Mouse (Mus musculus) cerebellum, postnatal 14 days (tissue): Measurements from ENCODE around the gene Dpp6.
"Not testable (repeated sequence)": the region's sequence is repeated elsewhere in the genome, so short reads cannot be mapped to it uniquely, and the experiment has no call there.

Experiments used
- DNase-seq, 2 experiments: peaks; one replicate each; pipeline ENCODE4 v3.0.0; 2021; ENCODE audit warnings: mixed read lengths in 2 of 2

The Dpp6 gene

DNA sequence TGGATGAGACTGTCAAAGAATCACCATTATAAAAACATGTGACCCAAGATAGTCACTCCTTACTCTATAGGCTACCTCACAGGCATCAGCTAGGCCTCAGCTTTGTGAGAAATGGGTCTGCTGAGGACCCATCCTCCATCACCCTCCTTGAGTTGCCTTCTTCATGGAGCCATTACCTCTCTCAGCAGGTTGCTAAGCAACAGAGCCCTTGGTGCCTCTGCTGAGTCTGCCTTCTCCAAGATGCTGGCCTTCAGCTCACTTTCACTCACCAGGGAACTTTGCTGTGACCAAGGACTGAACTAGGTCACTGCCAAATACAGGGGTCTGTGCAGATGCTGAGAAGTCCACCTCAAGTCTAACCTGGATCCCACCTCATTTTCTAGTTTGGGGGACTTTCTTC lies 582.1 kb downstream of the Dpp6 start:
- DNase-seq = no peak

DNA sequence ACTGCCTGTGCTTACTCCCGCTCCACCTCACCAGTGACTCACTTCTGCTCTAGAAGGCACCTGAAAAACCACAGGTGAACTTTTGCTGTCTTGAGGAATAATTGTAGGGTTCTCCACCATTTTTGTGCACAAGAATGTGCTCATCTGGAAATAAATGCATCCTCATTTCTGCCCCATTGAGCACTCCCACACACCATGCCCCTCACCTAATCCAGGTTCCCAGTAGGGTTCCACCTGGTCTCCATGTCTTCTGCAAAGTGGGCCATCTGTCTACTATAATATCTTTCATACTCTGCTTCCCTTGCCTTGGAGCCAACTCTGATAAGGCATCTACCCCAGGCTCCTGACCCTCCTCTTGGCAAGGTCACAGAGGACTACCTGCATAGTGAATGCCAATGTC lies 585.6 kb downstream of the Dpp6 start:
- DNase-seq = peak; percentile 49 to 75

DNA sequence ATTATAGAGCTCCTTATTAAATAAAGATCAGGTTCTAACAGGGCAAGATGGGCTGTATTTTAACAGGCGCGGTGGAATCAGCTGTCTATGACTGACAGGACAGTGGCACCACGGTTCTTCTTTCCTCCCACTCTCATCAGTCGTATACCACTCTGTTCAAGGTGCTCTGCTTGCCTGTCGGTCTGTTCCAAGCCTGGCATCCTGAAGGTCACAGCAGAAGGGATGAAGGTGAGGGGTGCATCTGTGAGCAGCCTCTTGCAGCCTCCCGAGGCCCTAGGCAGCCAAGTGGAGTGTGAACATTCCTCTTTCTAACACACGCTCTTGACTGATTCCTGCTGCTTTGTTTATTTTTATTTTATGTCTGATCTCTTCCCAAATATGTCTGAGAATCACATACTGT lies 591.9 kb downstream of the Dpp6 start:
- DNase-seq = peak; percentile 37 to 52

DNA sequence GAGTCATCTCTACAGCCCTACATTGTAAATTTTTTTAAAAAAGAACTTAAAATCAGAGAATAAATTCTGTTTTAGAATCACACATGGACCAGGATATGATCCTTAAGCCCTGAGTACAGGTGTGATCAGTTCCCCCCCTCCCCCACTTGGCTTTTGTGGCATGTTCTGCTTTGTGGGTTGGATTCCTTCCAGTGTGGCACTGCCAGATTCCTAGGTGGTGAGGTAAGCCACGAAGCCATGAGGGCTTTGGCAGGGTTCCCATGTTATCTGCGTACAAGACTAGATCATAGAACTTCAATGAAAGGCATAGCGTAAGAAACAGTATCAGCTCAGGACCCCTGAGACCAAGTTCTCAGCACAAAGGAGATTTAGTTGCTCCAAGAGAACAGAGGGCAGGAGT lies 596.0 kb downstream of the Dpp6 start:
- DNase-seq = peak; percentile 94 to 96

DNA sequence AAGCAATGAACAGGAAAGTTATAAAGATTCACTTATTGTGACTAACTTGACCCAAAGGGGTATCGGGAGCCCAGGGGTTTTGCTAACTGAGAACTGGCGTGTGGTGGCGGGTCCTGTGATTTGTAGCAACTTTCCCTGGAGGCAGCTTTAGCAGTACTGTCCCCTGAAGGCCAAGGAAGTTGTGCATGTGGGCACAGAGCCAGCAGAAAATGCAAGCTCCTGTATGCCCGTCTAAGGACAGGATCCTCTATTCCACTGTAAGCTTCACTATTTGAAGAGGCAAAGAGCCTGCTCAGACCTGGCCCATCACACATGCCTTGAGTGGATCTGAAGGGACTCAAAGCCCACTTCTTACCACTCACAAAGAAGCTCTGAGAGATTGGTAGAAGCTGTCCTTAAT lies 598.5 kb downstream of the Dpp6 start:
- DNase-seq = peak; percentile 50 to 51

DNA sequence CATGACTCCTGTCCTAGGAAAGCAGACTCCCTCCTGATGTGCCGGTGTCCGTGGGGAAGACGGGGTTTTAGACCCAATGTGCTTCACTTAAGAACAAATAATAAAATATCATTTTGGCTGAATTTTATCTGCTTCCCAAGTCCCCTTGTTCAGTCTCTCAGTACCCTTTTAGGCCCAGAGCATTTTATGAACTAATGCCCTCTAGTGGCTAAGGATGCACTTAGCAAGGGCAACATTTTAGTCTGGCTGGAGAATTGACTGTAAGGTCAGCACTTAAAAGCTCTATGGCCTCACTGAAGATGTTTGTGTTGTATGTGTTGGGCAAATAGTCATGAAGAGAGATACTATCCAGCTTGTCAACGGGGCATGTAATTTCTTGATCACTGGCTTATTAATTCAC lies 599.6 kb downstream of the Dpp6 start:
- peak; percentile 56 to 71 for DNase-seq

DNA sequence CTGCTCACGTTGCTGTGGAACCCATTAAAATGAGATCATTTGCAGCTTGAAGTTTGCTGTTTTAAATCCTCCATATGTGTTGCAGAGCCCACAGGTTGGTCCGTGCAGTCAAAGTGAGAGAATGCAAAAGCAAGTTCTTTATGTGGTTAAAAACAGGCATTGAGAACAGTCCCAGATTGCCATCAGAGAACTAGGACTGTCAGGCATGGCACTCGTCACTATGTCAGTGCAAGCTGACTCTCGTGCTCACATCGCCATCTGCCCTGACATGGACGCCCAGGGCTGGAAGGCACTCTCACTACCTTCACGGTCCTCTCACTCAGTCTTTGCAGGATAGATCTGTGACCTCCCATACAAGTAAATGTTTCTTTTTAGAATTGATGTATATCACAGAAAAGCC lies 600.4 kb downstream of the Dpp6 start:
- peak; percentile 54 to 74 for DNase-seq

DNA sequence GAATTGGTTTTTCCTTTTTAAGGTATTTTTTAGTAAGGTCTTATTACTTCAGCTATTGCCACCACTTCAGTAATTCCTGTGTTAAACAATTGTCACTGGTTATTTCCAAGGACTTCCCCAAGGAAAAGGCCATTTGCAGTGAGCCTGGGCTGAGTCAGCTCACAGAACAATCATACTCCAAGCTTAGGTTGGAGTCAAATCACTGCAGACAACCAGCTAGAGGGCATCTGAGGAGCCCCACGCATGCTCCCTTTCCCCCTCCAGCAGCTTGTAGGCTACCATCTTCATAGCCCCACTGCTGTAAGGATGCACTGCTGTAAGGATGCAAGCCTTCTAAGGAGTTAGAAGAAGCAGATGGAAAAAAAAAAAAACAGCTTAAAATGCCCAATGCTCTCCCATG lies 601.9 kb downstream of the Dpp6 start:
- DNase-seq = no peak

DNA sequence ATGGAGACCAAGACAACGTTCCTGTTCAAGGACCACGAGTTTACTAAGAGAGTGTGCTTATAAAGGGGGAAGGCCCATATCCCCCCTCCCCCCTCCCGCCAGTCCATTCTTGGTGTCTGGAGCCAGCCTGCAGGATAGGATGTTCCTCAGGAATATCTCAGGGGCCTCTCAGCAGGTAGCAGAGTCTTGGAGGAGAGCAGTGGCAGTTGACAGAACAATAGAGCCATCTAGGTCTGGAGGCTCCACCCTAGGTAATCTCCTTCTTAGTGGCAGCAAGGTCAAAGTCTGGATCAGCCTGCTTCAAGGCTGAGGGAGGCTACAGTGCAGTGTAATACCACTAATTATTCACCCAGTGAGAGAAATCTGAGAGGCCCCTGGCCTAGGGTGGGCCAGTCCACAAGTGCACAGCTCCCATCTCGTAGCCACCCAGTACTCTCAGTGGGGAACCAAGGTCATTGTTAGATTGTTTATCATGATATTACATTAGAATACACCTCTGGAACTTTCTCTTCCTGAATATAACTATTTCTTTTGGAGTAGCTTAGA lies 604.2 kb downstream of the Dpp6 start:
- no peak for DNase-seq

DNA sequence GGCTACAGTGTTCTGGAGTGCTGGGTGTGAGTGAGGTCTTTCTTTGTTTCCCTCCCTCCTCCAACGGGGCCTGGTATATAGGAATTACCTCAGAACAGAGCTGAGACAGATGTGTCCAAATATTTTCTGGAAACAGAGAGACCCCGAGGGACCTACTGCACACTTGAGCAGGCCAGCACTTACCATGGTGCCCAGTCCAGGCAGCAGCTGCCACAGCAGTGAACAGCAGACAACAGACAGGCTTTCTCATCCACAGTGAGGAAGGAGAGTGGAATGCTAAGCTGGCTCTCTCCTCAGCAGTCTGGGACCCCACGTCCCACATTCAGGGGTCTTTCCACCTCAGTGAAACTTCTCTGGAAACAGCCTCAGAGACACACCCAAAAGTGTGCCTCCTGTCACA lies 606.8 kb downstream of the Dpp6 start:
- DNase-seq = no peak

DNA sequence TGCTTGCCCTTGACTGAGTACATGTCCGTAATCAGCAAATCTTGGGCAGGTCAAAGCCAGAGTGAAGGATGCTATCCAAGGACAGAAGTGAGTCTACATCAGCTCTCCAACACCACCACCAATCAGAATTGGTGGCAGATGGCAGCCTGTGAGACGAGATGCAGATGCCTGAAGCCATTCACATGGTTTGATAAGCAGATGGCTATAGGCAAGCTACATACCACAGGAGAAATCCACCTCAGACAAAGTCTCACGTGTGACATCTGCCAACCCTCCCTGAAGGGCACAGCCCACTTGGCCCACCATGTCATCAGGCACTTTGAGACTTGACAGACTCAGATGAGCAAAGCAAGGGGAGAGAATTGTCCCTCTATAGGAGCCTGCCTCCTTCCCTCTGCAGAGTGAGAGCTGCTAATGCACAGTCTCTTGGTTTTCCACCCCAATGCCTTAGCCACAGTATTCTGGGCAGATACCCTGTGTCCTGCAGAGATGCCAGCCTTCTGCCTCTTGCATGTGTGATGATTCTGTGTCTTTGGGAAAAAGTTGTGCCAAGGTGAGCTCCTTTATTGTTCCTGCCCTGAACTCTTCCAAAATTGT lies 607.6 kb downstream of the Dpp6 start:
- DNase-seq = peak; percentile 82 to 90

DNA sequence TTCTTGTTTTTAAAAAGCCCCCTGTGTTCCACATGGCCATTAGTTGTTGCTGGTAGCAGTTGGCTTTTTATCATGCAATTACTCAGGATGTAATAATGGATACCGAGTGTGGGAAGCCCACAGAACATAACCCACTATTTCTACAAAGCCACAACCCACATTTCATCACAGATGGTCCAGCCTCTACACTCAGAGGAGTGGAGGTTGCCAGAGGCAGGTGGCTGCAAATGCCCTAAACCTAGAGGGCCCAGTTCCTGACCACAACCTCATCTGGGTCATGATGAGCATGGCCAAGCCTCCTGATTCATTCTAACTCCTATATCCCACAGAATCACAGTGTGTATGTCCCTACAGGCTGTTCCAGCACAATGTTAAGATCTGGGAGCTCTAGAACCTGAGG lies 609.2 kb downstream of the Dpp6 start:
- DNase-seq = no peak

DNA sequence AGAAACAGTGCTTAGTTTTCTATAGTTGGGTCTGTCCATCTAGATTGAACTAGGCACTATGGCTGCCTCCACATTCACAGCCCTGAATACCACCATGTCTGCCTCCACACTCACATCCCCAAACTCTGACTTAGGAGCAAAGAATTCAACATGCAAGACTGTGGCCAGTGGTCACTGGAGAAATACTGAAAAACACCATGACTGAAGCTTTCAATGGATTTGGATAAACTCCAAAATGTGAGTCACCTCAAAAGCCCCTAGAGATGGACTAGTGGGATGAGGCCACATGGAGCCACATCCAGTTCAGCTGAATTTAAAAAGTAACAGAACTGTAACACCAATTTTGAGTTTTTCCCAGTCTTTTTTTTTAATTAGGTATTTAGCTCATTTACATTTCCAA lies 616.6 kb downstream of the Dpp6 start:
- DNase-seq = no peak

DNA sequence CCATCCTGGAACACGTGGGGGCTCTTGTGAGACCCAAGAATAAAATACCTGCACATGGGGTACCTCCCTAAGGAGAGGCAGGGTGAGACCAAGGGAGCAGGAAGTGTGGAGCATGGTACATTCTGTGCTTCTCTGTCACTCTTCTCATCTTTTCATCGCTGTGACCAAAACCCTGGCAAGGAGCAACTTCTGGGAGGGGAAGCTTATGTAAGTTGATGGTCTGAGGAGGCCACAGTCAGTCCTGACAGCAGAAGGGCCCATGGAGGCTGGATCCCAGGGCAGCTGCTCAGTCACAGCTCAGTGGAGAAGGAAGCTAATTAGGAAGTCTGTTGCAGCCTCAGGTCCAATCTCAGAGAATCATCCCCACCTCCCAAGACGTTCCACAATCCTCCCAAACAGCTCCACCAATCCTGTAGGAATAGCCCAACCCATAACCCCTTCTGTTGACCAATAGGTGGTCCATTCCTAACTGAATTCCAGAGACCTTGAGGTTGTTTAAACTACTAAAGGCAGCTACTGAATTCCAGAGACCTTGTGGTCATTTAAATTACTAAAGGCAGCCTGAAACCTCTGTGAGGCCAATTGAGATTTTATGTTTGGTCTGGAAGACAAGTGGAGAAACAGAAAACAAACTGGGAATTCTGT lies 636.3 kb downstream of the Dpp6 start:
- peak; percentile 58 to 60 for DNase-seq

DNA sequence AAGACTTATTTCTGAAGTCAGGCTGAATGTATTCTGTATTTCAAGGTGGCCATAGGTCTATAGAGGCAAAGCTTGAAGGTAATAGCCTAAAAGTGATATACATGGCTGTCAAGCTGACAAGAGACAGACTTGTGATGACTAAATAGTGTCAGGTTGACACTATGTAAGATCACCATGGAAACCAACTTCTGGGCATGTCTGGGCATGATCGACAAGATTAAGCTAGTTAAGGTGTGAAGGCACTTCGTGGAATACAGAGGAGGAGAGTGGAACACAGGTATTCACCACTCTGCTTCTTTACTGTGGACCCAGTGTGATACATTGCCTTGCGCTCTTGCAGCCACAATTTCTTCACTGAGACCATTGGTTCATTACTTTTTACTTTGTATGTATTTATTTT lies 637.4 kb downstream of the Dpp6 start:
- DNase-seq = no peak

DNA sequence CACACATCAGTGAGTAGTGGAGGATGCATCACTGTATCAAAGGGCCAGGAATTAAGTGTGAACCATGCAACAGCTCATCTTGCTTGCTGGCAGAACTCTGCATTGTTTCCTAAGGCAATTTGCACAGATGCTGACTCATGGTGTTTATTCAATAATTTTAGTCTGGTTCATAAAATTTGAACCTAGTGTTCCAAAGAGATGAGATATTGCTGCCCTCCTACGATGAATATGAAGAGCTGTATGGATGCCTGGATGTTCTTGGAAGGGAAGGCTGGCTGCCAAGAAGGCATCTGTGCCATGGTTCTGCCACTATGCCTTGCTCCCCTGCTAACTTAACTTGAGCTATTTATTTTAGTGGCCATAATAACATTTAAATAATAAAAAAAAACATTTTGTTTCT lies 640.0 kb downstream of the Dpp6 start:
- DNase-seq = peak; percentile 59 to 71

DNA sequence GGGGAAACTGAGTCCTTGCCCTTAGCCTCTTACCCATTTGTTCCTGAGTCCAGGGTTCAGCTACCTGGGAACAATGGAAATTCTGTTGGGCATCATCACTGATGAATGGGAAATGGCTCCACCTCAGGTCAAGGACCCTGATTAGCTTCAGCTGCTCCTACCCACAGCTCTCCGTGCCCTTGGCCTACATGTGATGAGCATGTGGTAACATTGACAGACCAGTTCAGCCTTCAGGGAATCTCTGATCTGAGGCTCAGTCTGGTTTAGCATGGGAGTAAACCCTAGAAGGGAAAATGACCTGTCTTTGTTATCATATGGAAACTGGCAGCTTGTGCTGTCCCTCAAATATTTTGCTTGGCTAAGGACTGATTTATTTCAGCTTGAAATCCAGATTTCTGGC lies 640.7 kb downstream of the Dpp6 start:
- no peak for DNase-seq

DNA sequence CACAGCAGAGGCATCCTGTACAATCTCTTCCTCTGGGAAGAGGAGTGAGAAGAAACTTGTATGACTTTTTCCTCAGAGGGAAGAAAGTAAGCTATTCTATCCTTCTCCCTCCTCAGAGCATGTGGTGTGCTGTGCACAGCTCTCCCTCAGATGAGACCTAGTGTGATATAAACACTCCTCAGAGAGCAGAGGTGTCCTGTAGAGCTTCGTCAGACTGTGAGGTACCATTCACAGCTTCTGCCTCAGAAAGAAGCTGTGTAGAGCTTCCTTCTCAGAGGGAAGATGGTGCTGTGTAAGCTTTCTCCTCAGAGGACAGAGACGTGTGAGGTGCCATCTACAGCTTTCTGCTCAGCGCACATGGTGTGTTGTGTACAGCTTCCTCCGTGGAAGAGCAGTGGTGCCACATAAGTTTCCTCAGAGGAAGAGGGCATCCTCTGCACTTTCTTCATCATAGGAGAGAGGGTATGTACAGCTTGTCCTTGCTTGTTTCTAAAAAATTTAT lies 658.0 kb downstream of the Dpp6 start:
- no peak for DNase-seq

DNA sequence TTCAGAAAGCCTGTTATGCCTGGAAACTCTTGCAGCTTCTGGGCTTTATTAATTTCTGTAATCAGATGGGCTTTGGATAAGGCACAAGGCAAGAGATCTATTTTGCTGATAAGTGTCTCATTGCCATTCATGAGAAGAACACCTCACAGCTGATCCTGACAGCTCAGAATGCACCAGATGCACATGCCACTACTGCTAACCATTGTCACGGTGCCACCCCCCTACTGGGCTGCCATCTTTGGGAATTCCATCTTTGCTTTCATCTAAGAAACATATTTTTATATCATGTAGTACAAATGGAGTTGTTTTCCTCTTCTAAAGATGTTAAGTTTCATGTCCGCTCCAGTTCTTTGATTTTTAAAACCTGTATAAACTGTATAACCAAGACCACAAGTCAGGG lies 664.7 kb downstream of the Dpp6 start:
- DNase-seq = peak; percentile 42 to 64

DNA sequence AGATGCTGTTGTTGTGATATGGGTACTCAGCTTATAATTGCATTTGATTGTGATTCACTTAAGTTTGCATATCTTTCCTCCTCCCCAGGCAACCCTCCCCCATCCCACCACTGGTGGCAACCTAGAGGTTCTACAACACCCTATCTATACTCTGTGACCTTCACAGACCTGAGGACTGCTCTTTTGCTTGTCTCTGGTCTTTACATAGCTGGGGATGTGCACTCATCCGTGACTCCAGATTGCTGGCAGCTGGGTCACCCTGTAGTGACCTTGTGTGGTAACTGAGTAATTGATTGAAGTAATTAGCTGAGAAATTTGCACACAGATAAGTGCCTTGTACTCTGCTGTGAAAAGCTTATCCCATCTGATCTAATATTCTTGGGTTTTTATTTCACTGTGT lies 669.1 kb downstream of the Dpp6 start:
- no peak for DNase-seq

DNA sequence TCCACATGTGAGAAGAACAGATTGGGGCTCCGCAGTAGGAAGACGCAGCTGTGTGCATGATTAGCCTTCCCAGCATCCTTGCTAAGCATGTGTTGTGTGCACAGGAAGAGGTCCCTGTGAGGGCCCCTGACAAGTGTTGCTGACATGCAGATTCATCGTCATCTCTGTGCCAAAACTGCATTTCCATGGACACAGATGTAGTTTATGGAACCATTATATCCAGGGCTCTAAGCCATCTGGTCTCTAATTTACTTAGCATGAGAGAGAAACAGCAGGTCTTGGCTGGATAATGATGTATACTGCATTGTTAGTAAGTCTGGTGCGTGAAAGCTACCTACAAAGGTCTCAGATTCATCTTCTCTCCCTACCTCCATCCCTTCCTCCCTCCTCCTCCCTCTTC lies 673.9 kb downstream of the Dpp6 start:
- DNase-seq = no peak

DNA sequence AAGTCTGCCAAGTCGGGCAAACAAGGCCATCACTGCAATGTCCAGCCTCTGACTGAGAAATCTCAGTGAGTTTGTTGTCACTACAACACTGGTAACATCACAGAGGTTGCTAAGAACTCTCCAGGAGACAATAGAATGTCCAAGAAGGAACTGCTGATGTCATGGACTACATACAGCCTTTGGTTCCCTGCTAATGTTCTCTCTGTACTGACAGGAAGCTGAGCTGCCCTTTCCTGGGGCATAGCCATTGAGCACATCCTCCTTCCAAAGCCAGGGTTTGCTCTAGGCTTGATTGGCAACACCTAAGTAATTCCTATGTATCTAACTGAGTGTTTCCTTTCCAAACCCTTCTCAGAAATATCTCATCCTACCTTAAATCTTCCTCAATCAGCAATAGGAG lies 684.3 kb downstream of the Dpp6 start, which contains the start of gene Speer4b:
Gene Speer4b (minus strand): TSS at position 101 of the 400 bp plus-strand sequence.
- DNase-seq = not testable (repeated sequence)

DNA sequence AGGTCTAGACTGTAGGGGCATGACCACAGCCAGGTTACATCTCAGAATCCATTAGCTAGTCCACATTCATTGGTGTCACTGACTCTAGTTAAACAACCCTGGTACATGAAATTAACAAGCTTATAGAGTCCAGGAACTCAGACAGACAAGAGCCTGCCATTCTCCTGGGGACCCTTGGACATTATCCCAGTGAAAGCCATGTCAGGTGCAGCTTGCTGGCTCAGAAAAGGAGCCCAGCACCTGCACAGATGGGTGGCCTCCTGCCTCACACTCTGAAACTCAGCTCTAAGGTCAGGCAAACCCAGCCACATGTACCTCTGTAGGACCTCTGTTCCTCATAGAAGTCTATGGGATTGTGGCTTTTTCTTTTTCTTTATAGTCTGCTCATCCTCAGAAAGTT lies 701.7 kb downstream of the Dpp6 start:
- peak; percentile 17 to 42 for DNase-seq

DNA sequence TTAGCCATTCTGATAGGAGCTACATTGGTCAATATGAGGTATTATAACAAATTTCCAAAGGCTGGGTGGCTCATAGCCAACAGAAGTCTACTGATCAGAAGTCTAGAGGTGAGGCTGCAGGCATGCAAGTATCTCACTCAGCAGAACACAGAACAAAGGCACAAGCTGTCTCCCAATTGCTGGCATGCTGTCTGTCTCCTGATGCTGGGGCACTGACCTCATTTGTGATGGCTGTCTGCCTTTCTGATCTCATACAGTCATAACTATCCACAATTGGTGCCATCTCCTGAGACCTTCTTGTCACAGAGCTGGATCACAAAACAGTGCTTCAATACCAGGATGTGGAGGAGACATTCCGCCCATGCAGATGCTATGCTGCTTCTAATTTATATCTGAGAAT lies 709.9 kb downstream of the Dpp6 start:
- DNase-seq = no peak
